Mouse (Mus musculus) gastrocnemius, adult 8-10 months (tissue): ENCODE data around the gene Dnmt3c. TPM values are rescaled to one million over a fixed set of nuclear protein-coding genes. Genes with fewer than 3 reads are reported as not detected.
A peak's percentile ranks its signal among the peaks of the same experiment; 100 is the strongest.
"Not testable (repeated sequence)": the region's sequence is repeated elsewhere in the genome, so short reads cannot be mapped to it uniquely, and the experiment has no call there.

Experiments used
- DNase-seq, 2 experiments: peaks; one replicate each; pipeline ENCODE4 v3.0.0; 2022; ENCODE audit warnings: low spot score in 2 of 2
- total RNA-seq, 4 experiments: library from RNA; stranded (reverse); gene quantifications; 2 replicates each; pipeline ENCODE4 v1.2.4; 2022

Gene Dnmt3c
- total RNA-seq = not detected

- no peak for DNase-seq
Measured at GRCm38 (mm10) chr2:153696352-153696751, at the start of gene Dnmt3c. Gene Dnmt3c, plus strand, starts transcription at chr2:153696652.

GRCm38 (mm10) chr2:153648773-153649297 lies 47.6 kb upstream of the Dnmt3c start:
- no peak for DNase-seq

- peak; percentile 26 to 30 for DNase-seq
Measured at GRCm38 (mm10) chr2:153649298-153650013, 47.0 kb upstream of the Dnmt3c start, which contains the start of gene Dnmt3b. Gene Dnmt3b, plus strand, starts transcription at chr2:153649450.

GRCm38 (mm10) chr2:153650014-153650687 lies 46.3 kb upstream of the Dnmt3c start:
- no peak for DNase-seq

- DNase-seq = no peak
Measured at GRCm38 (mm10) chr2:153651681-153652080, 44.8 kb upstream of the Dnmt3c start.

GRCm38 (mm10) chr2:153657659-153658058 lies 38.8 kb upstream of the Dnmt3c start:
- not testable (repeated sequence) for DNase-seq

GRCm38 (mm10) chr2:153660616-153661015 lies 35.8 kb upstream of the Dnmt3c start:
- no peak for DNase-seq

- no peak for DNase-seq
Measured at GRCm38 (mm10) chr2:153665401-153665800, 31.1 kb upstream of the Dnmt3c start.

- DNase-seq = no peak
Measured at GRCm38 (mm10) chr2:153668754-153669376, 27.6 kb upstream of the Dnmt3c start.

- DNase-seq = no peak
Measured at GRCm38 (mm10) chr2:153670111-153670510, 26.3 kb upstream of the Dnmt3c start.

GRCm38 (mm10) chr2:153672619-153673018 lies 23.8 kb upstream of the Dnmt3c start:
- no peak for DNase-seq

GRCm38 (mm10) chr2:153675364-153675763 lies 21.1 kb upstream of the Dnmt3c start:
- not testable (repeated sequence) for DNase-seq

- DNase-seq = no peak
Measured at GRCm38 (mm10) chr2:153676944-153677343, 19.5 kb upstream of the Dnmt3c start.

- DNase-seq = no peak
Measured at GRCm38 (mm10) chr2:153677550-153677949, 18.9 kb upstream of the Dnmt3c start.

GRCm38 (mm10) chr2:153679959-153680358 lies 16.5 kb upstream of the Dnmt3c start:
- no peak for DNase-seq

- DNase-seq = not testable (repeated sequence)
Measured at GRCm38 (mm10) chr2:153693413-153693812, 3.0 kb upstream of the Dnmt3c start.

GRCm38 (mm10) chr2:153694462-153695085 lies 1.9 kb upstream of the Dnmt3c start:
- no peak for DNase-seq

- no peak for DNase-seq
Measured at GRCm38 (mm10) chr2:153703389-153703788, 6.9 kb downstream of the Dnmt3c start.

- DNase-seq = no peak
Measured at GRCm38 (mm10) chr2:153710701-153711330, 14.4 kb downstream of the Dnmt3c start.

- DNase-seq = no peak
Measured at GRCm38 (mm10) chr2:153712646-153713091, 16.2 kb downstream of the Dnmt3c start.

- DNase-seq = no peak
Measured at GRCm38 (mm10) chr2:153713227-153713626, 16.8 kb downstream of the Dnmt3c start.
